Mouse (Mus musculus): Measurements from ENCODE around the gene Arpc1b.

The Arpc1b gene

GRCm38 (mm10) chr5:145164710-145165109 lies 50.7 kb downstream of the Arpc1b start:
- DNase-seq (ENCODE audit: low read depth, low spot score) = no peak

GRCm38 (mm10) chr5:145165184-145165583 lies 51.2 kb downstream of the Arpc1b start:
- DNase-seq (ENCODE audit: low read depth, low spot score) = no peak

DNA sequence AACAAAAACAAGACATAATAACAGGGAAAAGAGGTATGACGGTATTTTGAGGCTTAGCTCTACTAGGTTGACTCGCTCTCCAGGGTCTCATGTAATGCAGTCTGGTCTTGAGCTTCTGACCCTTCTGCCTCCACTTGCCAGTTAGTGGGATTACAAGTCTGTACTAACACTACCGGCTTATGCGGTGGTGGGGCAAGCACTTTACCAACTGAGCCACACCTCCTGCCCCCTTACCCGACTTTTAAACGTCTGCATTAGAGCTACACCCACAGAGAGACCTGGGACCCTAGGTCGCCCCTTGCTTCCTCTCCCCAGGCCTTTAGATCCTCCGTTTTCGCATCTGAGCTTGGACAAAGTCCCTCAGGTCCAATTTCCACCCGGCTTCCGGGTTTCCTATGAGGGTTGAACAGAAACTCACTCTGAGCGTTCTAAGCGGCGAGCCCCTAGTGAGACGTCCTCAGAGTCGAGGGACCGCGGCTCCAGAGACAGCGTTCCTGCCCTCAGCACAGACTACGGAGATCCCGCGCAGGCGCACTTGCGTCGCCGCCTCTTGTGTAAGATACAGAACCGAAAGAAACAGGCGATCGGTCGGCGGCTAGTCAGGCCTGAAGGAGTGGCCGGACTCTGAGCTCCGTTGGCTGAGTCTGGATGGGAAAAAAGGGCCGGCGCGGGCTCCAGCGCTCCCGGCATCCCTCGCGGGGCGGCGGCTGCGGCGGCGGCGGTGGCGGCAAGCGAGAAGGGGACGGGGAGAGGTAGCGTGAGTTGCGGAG lies 52.7 kb downstream of the Arpc1b start, which contains the start of the genes Ptcd1 and Cpsf4:
TSS of gene Ptcd1 (minus strand) at position 573 of the 770 bp plus-strand sequence.
TSS of gene Cpsf4 (plus strand) at position 678 of the 770 bp plus-strand sequence.
- DNase-seq (ENCODE audit: low read depth, low spot score) = peak; percentile 98

DNA sequence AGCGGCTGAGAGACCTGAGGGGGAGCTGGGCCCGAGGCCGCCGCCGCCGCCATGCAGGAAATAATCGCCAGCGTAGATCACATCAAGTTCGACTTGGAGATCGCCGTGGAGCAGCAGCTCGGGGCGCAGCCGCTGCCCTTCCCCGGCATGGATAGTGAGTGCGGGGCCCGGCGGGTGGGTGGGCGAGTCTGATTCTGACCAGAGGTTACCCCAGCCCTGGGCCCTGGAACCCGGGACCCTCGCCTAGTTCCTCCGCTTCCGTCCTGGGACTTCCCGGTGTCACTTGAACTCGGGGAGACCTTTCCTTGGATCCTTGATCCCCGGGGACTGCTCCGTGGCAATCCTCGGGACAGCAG lies 53.3 kb downstream of the Arpc1b start:
- no peak for DNase-seq (ENCODE audit: low read depth, low spot score)

DNA sequence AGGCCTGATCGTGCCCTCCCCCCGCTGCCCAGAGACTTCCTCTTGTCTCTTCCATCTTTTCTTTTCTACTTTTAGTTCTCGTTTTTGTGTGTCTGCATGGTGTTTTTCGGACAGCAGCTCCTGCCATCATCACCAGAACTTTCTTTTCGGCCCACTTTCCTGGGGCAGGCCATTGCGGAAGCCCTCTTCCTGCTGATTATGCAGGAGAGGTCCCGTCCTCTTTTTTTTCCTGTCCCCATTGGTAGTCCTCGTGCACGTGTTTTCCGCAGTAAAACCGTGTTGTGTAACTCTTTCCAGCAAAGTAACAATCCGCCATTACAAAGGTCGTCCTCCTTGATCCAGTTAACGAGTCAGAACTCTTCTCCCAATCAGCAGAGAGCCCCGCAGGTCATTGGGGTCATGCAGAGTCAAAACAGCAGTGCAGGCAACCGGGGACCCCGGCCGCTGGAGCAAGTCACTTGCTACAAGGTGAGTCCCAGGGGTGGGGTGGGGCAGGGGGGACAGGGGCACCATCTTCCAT lies 64.5 kb downstream of the Arpc1b start:
- no peak for DNase-seq (ENCODE audit: low read depth, low spot score)
